9 mouse cellular contexts compared by ENCODE assay signal in genomic region chr15:99470224-99470761, GRCm38 (mm10). TPM values are rescaled to one million over a fixed set of nuclear protein-coding genes. Genes with fewer than 3 reads are reported as not detected.
DNase-seq lines count a peak whose midpoint lies in the region; ATAC-seq and TF ChIP-seq lines count a peak whose summit lies in the region.
"Had no signal": no experiment of that assay in that cellular context is flagged by ENCODE, and none has a peak within 500 bp of the region (broad histone marks: within the 10 kb centered on the region; RNA-seq: fewer than 3 reads in every experiment).

No protein-coding gene starts in this region.

- peaks cover 22% of the 10 kb centered on the region for H3K36me3 ChIP-seq in limb, embryonic 15.5 days
- peaks cover 45% of the 10 kb centered on the region for H3K36me3 ChIP-seq in limb, embryonic 10.5 days
- H3K36me3 ChIP-seq in intestine, postnatal 0 days (ENCODE audit: control insufficient read depth, insufficient read depth), result 0 out of 2 replicates have a peak, but pooled peaks cover 5% of the 10 kb centered on the region

- no peak overlapping the region for H3K9ac ChIP-seq in limb, embryonic 15.5 days
- no peak overlapping the region for H3K9ac ChIP-seq in intestine, postnatal 0 days (ENCODE audit: low read depth, low read length)
- H3K9ac ChIP-seq: neural tube, embryonic 13.5 days had no signal

- H3K4me3 ChIP-seq in limb, embryonic 15.5 days, result no peak overlapping the region
- no peak overlapping the region for H3K4me3 ChIP-seq in limb, embryonic 10.5 days
- H3K4me3 ChIP-seq in intestine, postnatal 0 days (ENCODE audit: low read depth, low read length), result no peak overlapping the region
- H3K4me3 ChIP-seq: neural tube, embryonic 13.5 days had no signal

- DNase-seq in limb, embryonic 10.5 days (ENCODE audit: low spot score), result no peak
- peak; percentile 74 for DNase-seq in cerebellum, adult 8-10 months
- DNase-seq in heart, adult 8-10 months (ENCODE audit: low spot score), result peak; percentile 61
- DNase-seq in kidney, postnatal 25 days, result peak; percentile 23 to 66
- no peak for DNase-seq in frontal cortex, postnatal 14 days (ENCODE audit: low spot score in 2 of 2)
- no peak for DNase-seq in ovary, postnatal 14 days (ENCODE audit: low spot score)

- no peak overlapping the region for H3K4me2 ChIP-seq in limb, embryonic 15.5 days
- H3K4me2 ChIP-seq in intestine, postnatal 0 days (replicated peaks; ENCODE audit: low read depth), result no peak overlapping the region

- 85% methylated on average over 31 of the region's 31 CpGs for WGBS in limb, embryonic 15.5 days
- WGBS in limb, embryonic 10.5 days, result 95% methylated on average over 31 of the region's 31 CpGs
- WGBS in intestine, postnatal 0 days, result 83% methylated on average over 31 of the region's 31 CpGs

- H3K9me3 ChIP-seq in limb, embryonic 15.5 days, result no peaks in the 10 kb centered on the region
- H3K9me3 ChIP-seq in limb, embryonic 10.5 days (replicated peaks), result peaks cover 3% of the 10 kb centered on the region; the same call in 1 of the 2 replicates
- H3K9me3 ChIP-seq in intestine, postnatal 0 days (ENCODE audit: control insufficient read depth), result no peaks in the 10 kb centered on the region
- H3K9me3 ChIP-seq: neural tube, embryonic 13.5 days had no signal

- no peak for ATAC-seq in limb, embryonic 15.5 days (ENCODE audit: insufficient number of reproducible peaks, low FRiP score, low TSS enrichment, low read depth)
- ATAC-seq in intestine, postnatal 0 days, result no peak

- peaks cover 13% of the 10 kb centered on the region for H3K4me1 ChIP-seq in limb, embryonic 15.5 days
- H3K4me1 ChIP-seq in limb, embryonic 10.5 days, result peaks cover 14% of the 10 kb centered on the region
- no peaks in the 10 kb centered on the region for H3K4me1 ChIP-seq in intestine, postnatal 0 days (replicated peaks; ENCODE audit: control insufficient read depth, insufficient read depth, low read length)

- TF ChIP-seq CTCF in intestine, postnatal 0 days (IDR thresholded peaks at IDR 0.05; ENCODE audit: low read depth), result no peak

- H3K27ac ChIP-seq in limb, embryonic 15.5 days, result peak overlapping the region; percentile 33; the same call in 1 of the 2 replicates
- H3K27ac ChIP-seq in limb, embryonic 10.5 days, result no peak overlapping the region
- H3K27ac ChIP-seq in intestine, postnatal 0 days (ENCODE audit: low read depth, low read length), result no peak overlapping the region

- no peaks in the 10 kb centered on the region for H3K27me3 ChIP-seq in limb, embryonic 15.5 days
- H3K27me3 ChIP-seq in limb, embryonic 10.5 days (ENCODE audit: low read depth, poor library complexity, severe bottlenecking), result no peaks in the 10 kb centered on the region
- 0 out of 2 replicates have a peak, but pooled peaks cover under 1% of the 10 kb centered on the region for H3K27me3 ChIP-seq in intestine, postnatal 0 days (replicated peaks; ENCODE audit: control insufficient read depth, insufficient read depth, low read length)
- H3K27me3 ChIP-seq: neural tube, embryonic 13.5 days had no signal

RNA-seq across cellular contexts. Expression of gene Bcdin3d, which starts 4.2 kb away (rescaled TPM):
- polyA plus RNA-seq in limb, embryonic 15.5 days (2015; fragmentation: Nextera tagmentation; extraction: Ambion mirVana), result 12.7 and 15.1 TPM in 2 replicates
- polyA plus RNA-seq in limb, embryonic 10.5 days (2016; fragmentation: Nextera tagmentation; extraction: Ambion mirVana), result 15.9 and 19.4 TPM in 2 replicates
- total RNA-seq in heart, adult 8-10 months (2022), result 1 to 10 TPM; 3.0 to 3.4 (median 3.3) TPM
- 12.6 and 13.2 TPM in 2 replicates for polyA plus RNA-seq in intestine, postnatal 0 days (2015; fragmentation: Nextera tagmentation; extraction: Ambion mirVana)

RNA-seq across cellular contexts. Expression of gene Nckap5l, which starts 12.7 kb away (rescaled TPM):
- polyA plus RNA-seq in limb, embryonic 15.5 days (2015; fragmentation: Nextera tagmentation; extraction: Ambion mirVana), result 10.5 and 12.3 TPM in 2 replicates
- polyA plus RNA-seq in limb, embryonic 10.5 days (2016; fragmentation: Nextera tagmentation; extraction: Ambion mirVana), result 16.3 and 17.4 TPM in 2 replicates
- 1 to 10 TPM; 3.2 to 5.2 (median 4.4) TPM for total RNA-seq in heart, adult 8-10 months (2022)
- 1.8 and 2.1 TPM in 2 replicates for polyA plus RNA-seq in intestine, postnatal 0 days (2015; fragmentation: Nextera tagmentation; extraction: Ambion mirVana)

RNA-seq across cellular contexts. Expression of gene Faim2, which starts 57.7 kb away (rescaled TPM):
- polyA plus RNA-seq in limb, embryonic 15.5 days (2015; fragmentation: Nextera tagmentation; extraction: Ambion mirVana), result 0.17 and 0.25 TPM in 2 replicates
- polyA plus RNA-seq in limb, embryonic 10.5 days (2016; fragmentation: Nextera tagmentation; extraction: Ambion mirVana), result 0.26 TPM in 1 of 2 replicates, not detected in the other
- total RNA-seq in heart, adult 8-10 months (2022), result under 1 TPM in 3 of 4 experiments, not detected in 1; 0.13 to 0.25 (median 0.14) TPM
- 1.5 and 1.6 TPM in 2 replicates for polyA plus RNA-seq in intestine, postnatal 0 days (2015; fragmentation: Nextera tagmentation; extraction: Ambion mirVana)

Comparison
In these comparisons a context has a peak if more than half of its experiments do, and no peak if none do; other contexts are left out.
1. DNase-seq: peak in cerebellum, adult 8-10 months (single experiment), heart, adult 8-10 months (single experiment) and kidney, postnatal 25 days (2 of 2); none in limb, embryonic 10.5 days (single experiment), frontal cortex, postnatal 14 days (0 of 2) and ovary, postnatal 14 days (single experiment).